ENCODE assay signal across 7 mouse cellular contexts in genomic region chr6:85451664-85452410, GRCm38 (mm10). TPM values are rescaled to one million over a fixed set of nuclear protein-coding genes. Genes with fewer than 3 reads are reported as not detected.
DNase-seq lines count a peak whose midpoint lies in the region; ATAC-seq lines count a peak whose summit lies in the region.

Pradc1 (minus strand) TSS chr6:85451970.

- H3K9me3 ChIP-seq in intestine, embryonic 15.5 days, result no peaks in the 10 kb centered on the region
- H3K9me3 ChIP-seq in midbrain, embryonic 10.5 days (replicated peaks), result no peaks in the 10 kb centered on the region

- peak; percentile 99 for DNase-seq in adrenal gland, adult 2 months
- peak; percentile 94 for DNase-seq in embryo, embryonic 11.5 days (ENCODE audit: low read depth, low spot score)
- peak; percentile 95 to 97 for DNase-seq in gastrocnemius, postnatal 36 days
- peak; percentile 98 to 99 for DNase-seq in left cerebral cortex, postnatal 25 days (ENCODE audit: low spot score in 2 of 2)
- DNase-seq in midbrain, embryonic 10.5 days (ENCODE audit: low spot score), result peak; percentile 99
- peak; percentile 93 for DNase-seq in right cerebral cortex, postnatal 4 days

- intact Hi-C loops in gastrocnemius, postnatal 36 days (cut with DNase I), result loop anchor here (5.0 kb wide), 1 partner anchor 510 kb away; the partner anchor contains the start of gene Dusp11
- intact Hi-C loops in left cerebral cortex, postnatal 25 days (cut with DNase I), result loop anchor here (1.0 to 10.0 kb wide), 2 partner anchors 50 to 463 kb away; partner anchors contain the start of genes Fbxo41, Nat8f1 and Tprkb

- peak within 1 kb of the TSS; percentile 82 for H3K9ac ChIP-seq in intestine, embryonic 15.5 days

- ATAC-seq in intestine, embryonic 15.5 days, result peak; percentile 91

- no peaks in the 10 kb centered on the region for H3K27me3 ChIP-seq in intestine, embryonic 15.5 days (replicated peaks)
- no peaks in the 10 kb centered on the region for H3K27me3 ChIP-seq in midbrain, embryonic 10.5 days (ENCODE audit: low read depth, poor library complexity, severe bottlenecking)

- no peaks in the 10 kb centered on the region for H3K36me3 ChIP-seq in intestine, embryonic 15.5 days
- H3K36me3 ChIP-seq in midbrain, embryonic 10.5 days, result peaks cover 35% of the 10 kb centered on the region

- peaks cover 27% of the 10 kb centered on the region for H3K4me1 ChIP-seq in intestine, embryonic 15.5 days (replicated peaks)
- peaks cover 50% of the 10 kb centered on the region for H3K4me1 ChIP-seq in midbrain, embryonic 10.5 days

- H3K4me3 ChIP-seq in intestine, embryonic 15.5 days (replicated peaks), result peak within 1 kb of the TSS; percentile 82
- peak within 1 kb of the TSS; percentile 86 for H3K4me3 ChIP-seq in midbrain, embryonic 10.5 days

- WGBS in intestine, embryonic 15.5 days, result under 1% methylated on average over 54 of the region's 54 CpGs
- under 1% methylated on average over 54 of the region's 54 CpGs for WGBS in midbrain, embryonic 10.5 days

- peak within 1 kb of the TSS; percentile 98 for H3K4me2 ChIP-seq in intestine, embryonic 15.5 days (replicated peaks)

- peak within 1 kb of the TSS; percentile 94 for H3K27ac ChIP-seq in intestine, embryonic 15.5 days
- peak within 1 kb of the TSS; percentile 97 for H3K27ac ChIP-seq in midbrain, embryonic 10.5 days (replicated peaks)

RNA-seq across cellular contexts. Expression of gene Pradc1, which starts in this region (rescaled TPM):
- total RNA-seq in adrenal gland, adult 2 months (2021), result 10 to 100 TPM; 12.2 to 13.1 TPM
- polyA plus RNA-seq in adrenal gland, adult 2 months (2012; rRNA removed), result 26.7 and 28.1 TPM in 2 replicates
- total RNA-seq in gastrocnemius, postnatal 36 days (2021), result 10 to 100 TPM in 1 of 2 experiments, 1 to 10 TPM in 1; 9.6 to 11.0 TPM
- polyA plus RNA-seq in intestine, embryonic 15.5 days (2015; fragmentation: Nextera tagmentation; extraction: Ambion mirVana), result 38.5 and 42.9 TPM in 2 replicates
- total RNA-seq in left cerebral cortex, postnatal 25 days (2021), result 10 to 100 TPM; 25.6 to 28.5 TPM
- 42.8 and 44.9 TPM in 2 replicates for polyA plus RNA-seq in midbrain, embryonic 10.5 days (2016; fragmentation: Nextera tagmentation; extraction: Ambion mirVana)

Comparison
In these comparisons a context has a peak if more than half of its experiments do, and no peak if none do; other contexts are left out.
1. Peak in every context shown above with its lines: DNase-seq, ATAC-seq, H3K4me3 ChIP-seq and H3K27ac ChIP-seq.